In genomic region chr9:70578123-70578522, GRCm38 (mm10) we compare ENCODE assay signal across 23 mouse cellular contexts. TPM values are rescaled to one million over a fixed set of nuclear protein-coding genes. Genes with fewer than 3 reads are reported as not detected.
DNase-seq lines count a peak whose midpoint lies in the region; ATAC-seq and TF ChIP-seq lines count a peak whose summit lies in the region.
"Had no signal": no experiment of that assay in that cellular context is flagged by ENCODE, and none has a peak within 500 bp of the region (broad histone marks: within the 10 kb centered on the region; RNA-seq: fewer than 3 reads in every experiment).

No protein-coding gene starts in this region.

- no peak overlapping the region for H3K27ac ChIP-seq in midbrain, embryonic 11.5 days (ENCODE audit: low read depth, low read length)
- H3K27ac ChIP-seq in midbrain, embryonic 16.5 days (ENCODE audit: low read length), result no peak overlapping the region
- no peak overlapping the region for H3K27ac ChIP-seq in MEL (ENCODE audit: control insufficient read depth, low read depth, low read length)

- no peak overlapping the region for H3K9ac ChIP-seq in midbrain, embryonic 11.5 days (ENCODE audit: low read length)
- H3K9ac ChIP-seq in midbrain, embryonic 16.5 days (ENCODE audit: low read depth, low read length), result no peak overlapping the region
- no peak overlapping the region for H3K9ac ChIP-seq in MEL (ENCODE audit: control insufficient read depth, low read depth, low read length, poor library complexity, severe bottlenecking)

- no peaks in the 10 kb centered on the region for H3K4me1 ChIP-seq in midbrain, embryonic 11.5 days (ENCODE audit: control insufficient read depth, insufficient read depth, low read length)
- H3K4me1 ChIP-seq in midbrain, embryonic 16.5 days (ENCODE audit: control insufficient read depth, insufficient read depth, low read length), result no peaks in the 10 kb centered on the region
- H3K4me1 ChIP-seq in MEL (ENCODE audit: control insufficient read depth in 1 of 2, insufficient read depth in 2 of 2, low read length in 2 of 2), result peaks cover 0 to 4% of the 10 kb centered on the region in 2 experiments; a peak in 1 of 4 replicates

- no peak for TF ChIP-seq RAD21 in MEL (IDR thresholded peaks at IDR 0.05; ENCODE audit: low read depth, low read length)

- WGBS in midbrain, embryonic 11.5 days, result 95% methylated on average over 2 of the region's 2 CpGs
- 97% methylated on average over 2 of the region's 2 CpGs for WGBS in midbrain, embryonic 16.5 days

- H3K27me3 ChIP-seq in midbrain, embryonic 11.5 days (ENCODE audit: control insufficient read depth, insufficient read depth, low read length), result no peaks in the 10 kb centered on the region
- H3K27me3 ChIP-seq in midbrain, embryonic 16.5 days (ENCODE audit: control insufficient read depth, insufficient read depth, low read depth, low read length), result no peaks in the 10 kb centered on the region
- no peaks in the 10 kb centered on the region for H3K27me3 ChIP-seq in MEL (ENCODE audit: control insufficient read depth in 1 of 2, insufficient read depth in 2 of 2, low read length in 2 of 2)
- H3K27me3 ChIP-seq: CH12.LX, Patski had no signal

- no peak overlapping the region for H3K4me3 ChIP-seq in midbrain, embryonic 11.5 days (ENCODE audit: low read depth, low read length)
- H3K4me3 ChIP-seq in midbrain, embryonic 16.5 days (ENCODE audit: low read depth, low read length), result no peak overlapping the region
- no peak overlapping the region for H3K4me3 ChIP-seq in MEL (ENCODE audit: control insufficient read depth in 1 of 2, insufficient read depth in 1 of 2, low read depth in 2 of 2, low read length in 2 of 2)

- TF ChIP-seq EP300 in MEL (IDR thresholded peaks at IDR 0.05; ENCODE audit: low read depth in 1 of 2, low read length in 2 of 2), result peak; percentile 40 to 63; a peak in 3 of 4 replicates

- H3K9me3 ChIP-seq in midbrain, embryonic 11.5 days (ENCODE audit: control insufficient read depth, low read length), result no peaks in the 10 kb centered on the region
- H3K9me3 ChIP-seq in midbrain, embryonic 16.5 days (replicated peaks; ENCODE audit: control insufficient read depth, low read length, poor library complexity, severe bottlenecking), result no peaks in the 10 kb centered on the region
- H3K9me3 ChIP-seq in MEL (replicated peaks; ENCODE audit: insufficient read depth, low read length), result no peaks in the 10 kb centered on the region
- H3K9me3 ChIP-seq: G1E had no signal

- no peak for TF ChIP-seq POLR2A in MEL (IDR thresholded peaks at IDR 0.05; ENCODE audit: control insufficient read depth in 1 of 2, insufficient read depth in 1 of 2, low read depth in 1 of 2, low read length in 2 of 2, poor library complexity in 1 of 2)

- DNase-seq in midbrain, embryonic 11.5 days (ENCODE audit: low spot score, missing footprints), result peak; percentile 66
- DNase-seq in MEL (ENCODE audit: low read depth, low spot score), result no peak
- no peak for DNase-seq in cerebellum, postnatal 25 days
- no peak for DNase-seq in retina, postnatal 1 day
- no peak for DNase-seq in urinary bladder, adult 18-20 months (ENCODE audit: low spot score in 2 of 2)
- DNase-seq: adrenal gland, adult 2 months; adrenal gland, adult 8-10 months; adrenal gland, postnatal 10 days; adrenal gland, postnatal 14 days; adrenal gland, postnatal 25 days; adrenal gland, postnatal 36 days; B cell, adult 2 months; cerebellum, adult 11 months; cerebellum, adult 11-12 months; cerebellum, adult 18-20 months had no signal

- peaks cover 17% of the 10 kb centered on the region for H3K36me3 ChIP-seq in midbrain, embryonic 11.5 days (ENCODE audit: control insufficient read depth, insufficient read depth, low read length)
- peaks cover 25% of the 10 kb centered on the region for H3K36me3 ChIP-seq in midbrain, embryonic 16.5 days (ENCODE audit: control insufficient read depth, insufficient read depth, low read length)
- peaks cover 31 to 54% of the 10 kb centered on the region in 2 experiments for H3K36me3 ChIP-seq in MEL (ENCODE audit: control insufficient read depth in 1 of 2, insufficient read depth in 2 of 2, low read length in 2 of 2)

- no peak for TF ChIP-seq CTCF in MEL (IDR thresholded peaks at IDR 0.05 in 2 of 3, conservative IDR thresholded peaks at IDR 0.05 in 1 of 3; ENCODE audit: control insufficient read depth in 1 of 3, insufficient read depth in 1 of 3, low read depth in 2 of 3, low read length in 3 of 3, poor library complexity in 1 of 3, severe bottlenecking in 1 of 3)

- no peak overlapping the region for H3K4me2 ChIP-seq in midbrain, embryonic 11.5 days
- no peak overlapping the region for H3K4me2 ChIP-seq in midbrain, embryonic 16.5 days (ENCODE audit: low read length)

- no peak for ATAC-seq in midbrain, embryonic 11.5 days (ENCODE audit: low FRiP score)
- ATAC-seq in midbrain, embryonic 16.5 days, result no peak
- ATAC-seq in megakaryocyte progenitor cell, adult 5-6 weeks (replicated peaks; ENCODE audit: poor library complexity), result peak; percentile 58
- peak; percentile 59; the same call in 1 of the 2 replicates for ATAC-seq in megakaryocyte-erythroid progenitor cell, adult 5-6 weeks (replicated peaks; ENCODE audit: low FRiP score, low TSS enrichment, poor library complexity, severe bottlenecking)
- ATAC-seq: activated CD4-positive, CD25-positive, alpha-beta regulatory T cell, adult 4 months; CD4-positive, CD25-positive, alpha-beta regulatory T cell, adult 4 months; Patski had no signal

- no peaks in the 10 kb centered on the region; the same call in 1 of the 2 replicates for H3K79me2 ChIP-seq in MEL (ENCODE audit: control insufficient read depth, insufficient read depth, low read length, poor library complexity)

TF ChIP-seq in MEL, 35 proteins besides CTCF, POLR2A, EP300 and RAD21:
- TF ChIP-seq MXI1 (IDR thresholded peaks at IDR 0.05; ENCODE audit: low read depth, low read length) (no peak), MYC (IDR thresholded peaks at IDR 0.05; ENCODE audit: low read depth, low read length) (no peak), CHD2 (IDR thresholded peaks at IDR 0.05; ENCODE audit: low read length) (no peak), GATA1 (IDR thresholded peaks at IDR 0.05; ENCODE audit: low read depth, low read length) (0 out of 2 replicates have a peak, but pooled peaks have one; percentile 29), USF1 (IDR thresholded peaks at IDR 0.05; ENCODE audit: low read depth, low read length) (no peak), CHD1 (IDR thresholded peaks at IDR 0.05; ENCODE audit: low read depth, low read length) (no peak)

RNA-seq across cellular contexts. Expression of gene Sltm, which starts 35.6 kb away (rescaled TPM):
- polyA plus RNA-seq in midbrain, embryonic 11.5 days (2014; fragmentation: Nextera tagmentation; extraction: Ambion mirVana), result 65.5 and 66.2 TPM in 2 replicates
- 63.2 and 66.2 TPM in 2 replicates for polyA plus RNA-seq in midbrain, embryonic 16.5 days (2015; fragmentation: Nextera tagmentation; extraction: Ambion mirVana)
- 44.0 and 54.6 TPM in 2 replicates for total RNA-seq in MEL (2012; rRNA removed)
- 10 to 100 TPM; 62.3 to 70.0 TPM for polyA plus RNA-seq in MEL (2012; ENCODE audit: insufficient read depth in 1 of 2, insufficient read length in 2 of 2, low read depth in 1 of 2, low replicate concordance in 2 of 2, missing spikeins in 1 of 2)
- 87.6 and 105 TPM in 2 replicates for total RNA-seq in megakaryocyte progenitor cell, adult 5-6 weeks (2015)
- total RNA-seq in megakaryocyte progenitor cell, adult 5-6 weeks (2017), result 75.6 and 111 TPM in 2 replicates
- total RNA-seq in megakaryocyte-erythroid progenitor cell, adult 5-6 weeks (2014; fragmentation: Nextera tagmentation), result 95.7 and 102 TPM in 2 replicates
- 122 and 145 TPM in 2 replicates for total RNA-seq in megakaryocyte-erythroid progenitor cell, adult 5-6 weeks (2017)

Comparison
In these comparisons a context has a peak if more than half of its experiments do, and no peak if none do; other contexts are left out.
1. ATAC-seq: peak in megakaryocyte progenitor cell, adult 5-6 weeks (single experiment) and megakaryocyte-erythroid progenitor cell, adult 5-6 weeks (single experiment); none in midbrain, embryonic 11.5 days (single experiment) and midbrain, embryonic 16.5 days (single experiment).